Mouse (Mus musculus): Measurements from ENCODE around the gene Pgm5. TPM values are rescaled to one million over a fixed set of nuclear protein-coding genes. Genes with fewer than 3 reads are reported as not detected.

Gene Pgm5
- polyA plus RNA-seq, 1 experiment = 18.3 TPM

GRCm38 (mm10) chr19:24794350-24794749 lies 67.3 kb downstream of the Pgm5 start:
- TF ChIP-seq CTCF (IDR thresholded peaks at IDR 0.05; ENCODE audit: extremely low read depth, insufficient read length, insufficient replicate concordance, low read depth, low read length) = no peak
- TF ChIP-seq POLR2A (IDR thresholded peaks at IDR 0.05; ENCODE audit: low read depth, low read length) = no peak
- Histone ChIP-seq H3K27ac (ENCODE audit: insufficient read depth, low read depth, low read length) (no peak overlapping the region), H3K4me1 (ENCODE audit: control insufficient read depth, insufficient read depth, insufficient read length, low read length) (no peaks in the 10 kb centered on the region), H3K36me3 (ENCODE audit: control insufficient read depth, insufficient read depth, low read length) (no peaks in the 10 kb centered on the region), H3K27me3 (ENCODE audit: control insufficient read depth, insufficient read depth, low read length) (no peaks in the 10 kb centered on the region), H3K4me3 (ENCODE audit: low read depth, low read length) (no peak overlapping the region)
- 55% methylated on average over 6 of the region's 6 CpGs for WGBS

- no peaks in the 10 kb centered on the region for H3K36me3 ChIP-seq (ENCODE audit: control insufficient read depth, insufficient read depth, low read length)
- no peaks in the 10 kb centered on the region for H3K4me1 ChIP-seq (ENCODE audit: control insufficient read depth, insufficient read depth, insufficient read length, low read length)
- no peak for TF ChIP-seq CTCF (IDR thresholded peaks at IDR 0.05; ENCODE audit: extremely low read depth, insufficient read length, insufficient replicate concordance, low read depth, low read length)
- no peak for TF ChIP-seq POLR2A (IDR thresholded peaks at IDR 0.05; ENCODE audit: low read depth, low read length)
- no peak overlapping the region for H3K27ac ChIP-seq (ENCODE audit: insufficient read depth, low read depth, low read length)
- 58% methylated on average over 9 of the region's 9 CpGs for WGBS
- H3K4me3 ChIP-seq (ENCODE audit: low read depth, low read length) = no peak overlapping the region
- no peaks in the 10 kb centered on the region for H3K27me3 ChIP-seq (ENCODE audit: control insufficient read depth, insufficient read depth, low read length)
Measured at GRCm38 (mm10) chr19:24793545-24794139, 68.0 kb downstream of the Pgm5 start.

GRCm38 (mm10) chr19:24792876-24793275 lies 68.8 kb downstream of the Pgm5 start:
- no peaks in the 10 kb centered on the region for H3K36me3 ChIP-seq (ENCODE audit: control insufficient read depth, insufficient read depth, low read length)
- 57% methylated on average over 5 of the region's 5 CpGs for WGBS
- no peak overlapping the region for H3K4me3 ChIP-seq (ENCODE audit: low read depth, low read length)
- no peak for TF ChIP-seq POLR2A (IDR thresholded peaks at IDR 0.05; ENCODE audit: low read depth, low read length)
- TF ChIP-seq CTCF (IDR thresholded peaks at IDR 0.05; ENCODE audit: extremely low read depth, insufficient read length, insufficient replicate concordance, low read depth, low read length) = no peak
- no peaks in the 10 kb centered on the region for H3K27me3 ChIP-seq (ENCODE audit: control insufficient read depth, insufficient read depth, low read length)
- H3K4me1 ChIP-seq (ENCODE audit: control insufficient read depth, insufficient read depth, insufficient read length, low read length) = no peaks in the 10 kb centered on the region
- H3K27ac ChIP-seq (ENCODE audit: insufficient read depth, low read depth, low read length) = no peak overlapping the region

GRCm38 (mm10) chr19:24785898-24786297 lies 75.8 kb downstream of the Pgm5 start:
- Histone ChIP-seq H3K27ac (ENCODE audit: insufficient read depth, low read depth, low read length) (no peak overlapping the region), H3K36me3 (ENCODE audit: control insufficient read depth, insufficient read depth, low read length) (no peaks in the 10 kb centered on the region), H3K4me1 (ENCODE audit: control insufficient read depth, insufficient read depth, insufficient read length, low read length) (no peaks in the 10 kb centered on the region), H3K27me3 (ENCODE audit: control insufficient read depth, insufficient read depth, low read length) (no peaks in the 10 kb centered on the region), H3K4me3 (ENCODE audit: low read depth, low read length) (no peak overlapping the region)
- WGBS = 60% methylated on average over 8 of the region's 8 CpGs
- TF ChIP-seq POLR2A (IDR thresholded peaks at IDR 0.05; ENCODE audit: low read depth, low read length) (no peak), CTCF (IDR thresholded peaks at IDR 0.05; ENCODE audit: extremely low read depth, insufficient read length, insufficient replicate concordance, low read depth, low read length) (no peak)

- H3K4me1 ChIP-seq (ENCODE audit: control insufficient read depth, insufficient read depth, insufficient read length, low read length) = no peaks in the 10 kb centered on the region
- 82% methylated on average over 15 of the region's 15 CpGs for WGBS
- no peak overlapping the region for H3K27ac ChIP-seq (ENCODE audit: insufficient read depth, low read depth, low read length)
- no peaks in the 10 kb centered on the region for H3K27me3 ChIP-seq (ENCODE audit: control insufficient read depth, insufficient read depth, low read length)
- H3K36me3 ChIP-seq (ENCODE audit: control insufficient read depth, insufficient read depth, low read length) = no peaks in the 10 kb centered on the region
- no peak overlapping the region for H3K4me3 ChIP-seq (ENCODE audit: low read depth, low read length)
- TF ChIP-seq CTCF (IDR thresholded peaks at IDR 0.05; ENCODE audit: extremely low read depth, insufficient read length, insufficient replicate concordance, low read depth, low read length) (no peak), POLR2A (IDR thresholded peaks at IDR 0.05; ENCODE audit: low read depth, low read length) (no peak)
Measured at GRCm38 (mm10) chr19:24785056-24785675, 76.5 kb downstream of the Pgm5 start.

GRCm38 (mm10) chr19:24783736-24784135 lies 77.9 kb downstream of the Pgm5 start:
- Histone ChIP-seq H3K27me3 (ENCODE audit: control insufficient read depth, insufficient read depth, low read length) (no peaks in the 10 kb centered on the region), H3K4me3 (ENCODE audit: low read depth, low read length) (no peak overlapping the region), H3K4me1 (ENCODE audit: control insufficient read depth, insufficient read depth, insufficient read length, low read length) (no peaks in the 10 kb centered on the region), H3K36me3 (ENCODE audit: control insufficient read depth, insufficient read depth, low read length) (no peaks in the 10 kb centered on the region), H3K27ac (ENCODE audit: insufficient read depth, low read depth, low read length) (no peak overlapping the region)
- TF ChIP-seq POLR2A (IDR thresholded peaks at IDR 0.05; ENCODE audit: low read depth, low read length) (no peak), CTCF (IDR thresholded peaks at IDR 0.05; ENCODE audit: extremely low read depth, insufficient read length, insufficient replicate concordance, low read depth, low read length) (no peak)
- 85% methylated on average over 9 of the region's 9 CpGs for WGBS

- Histone ChIP-seq H3K4me1 (ENCODE audit: control insufficient read depth, insufficient read depth, insufficient read length, low read length) (no peaks in the 10 kb centered on the region), H3K27me3 (ENCODE audit: control insufficient read depth, insufficient read depth, low read length) (no peaks in the 10 kb centered on the region), H3K27ac (ENCODE audit: insufficient read depth, low read depth, low read length) (no peak overlapping the region), H3K36me3 (ENCODE audit: control insufficient read depth, insufficient read depth, low read length) (no peaks in the 10 kb centered on the region), H3K4me3 (ENCODE audit: low read depth, low read length) (no peak overlapping the region)
- no peak for TF ChIP-seq CTCF (IDR thresholded peaks at IDR 0.05; ENCODE audit: extremely low read depth, insufficient read length, insufficient replicate concordance, low read depth, low read length)
- TF ChIP-seq POLR2A (IDR thresholded peaks at IDR 0.05; ENCODE audit: low read depth, low read length) = no peak
- 59% methylated on average over 6 of the region's 6 CpGs for WGBS
Measured at GRCm38 (mm10) chr19:24779996-24780395, 81.7 kb downstream of the Pgm5 start.
